Mouse (Mus musculus) thymus, adult 2 months (tissue): Measurements from ENCODE around the gene Szt2. TPM values are rescaled to one million over a fixed set of nuclear protein-coding genes. Genes with fewer than 3 reads are reported as not detected.

ENCODE experiments used
- DNase-seq: peaks from one replicate; pipeline ENCODE4 v3.0.0; 2021
- H3K27ac ChIP-seq: fragments of 200-500 bp; 2 replicates; pipeline ENCODE4 v1.5.1; 2012; ENCODE audit warnings: low read length, control low read depth; ENCODE audit not compliant: control insufficient read depth, insufficient read depth
- H3K27me3 ChIP-seq: fragments of 200-500 bp; 2 replicates; pipeline ENCODE4 v1.6.1; 2012; ENCODE audit warnings: mild to moderate bottlenecking, low read length, moderate library complexity, mixed read lengths; ENCODE audit not compliant: control insufficient read depth, insufficient read depth
- H3K36me3 ChIP-seq: fragments of 200-500 bp; 2 replicates; pipeline ENCODE4 v1.6.1; 2012; ENCODE audit warnings: mild to moderate bottlenecking, low read length, moderate library complexity; ENCODE audit not compliant: control insufficient read depth, insufficient read depth
- H3K4me1 ChIP-seq: fragments of 200-500 bp; replicated peaks from 2 replicates; pipeline ENCODE4 v1.6.1; 2012; ENCODE audit warnings: low read length; ENCODE audit not compliant: control insufficient read depth, insufficient read depth
- H3K4me3 ChIP-seq: fragments of 200-500 bp; 2 replicates; pipeline ENCODE4 v1.5.1; 2012; ENCODE audit warnings: mild to moderate bottlenecking, low read length, control low read depth, moderate library complexity; ENCODE audit not compliant: control insufficient read depth, insufficient read depth
- CTCF ChIP-seq: fragments of 200-500 bp; IDR thresholded peaks from 2 replicates; pipeline ENCODE4 v1.5.1; 2012; ENCODE audit warnings: mild to moderate bottlenecking, control low read depth, low read length, moderate library complexity, borderline replicate concordance; ENCODE audit not compliant: control insufficient read depth, poor library complexity, insufficient read depth; ENCODE audit errors: extremely low read depth
- POLR2A ChIP-seq: fragments of 200-500 bp; IDR thresholded peaks from 2 replicates; pipeline ENCODE4 v1.6.1; 2012; ENCODE audit warnings: mild to moderate bottlenecking, low read length, control low read depth, moderate library complexity; ENCODE audit not compliant: control insufficient read depth, poor library complexity, insufficient read depth; ENCODE audit errors: extremely low read depth
- WGBS: fragments of 180-500 bp; shearing (Covaris S2); methylation state at CpG from one replicate; pipeline ENCODE4 v1.1.7; 2018; 5-methylcytosine and 5-hydroxymethylcytosine counted together
- polyA plus RNA-seq: library from polyadenylated mRNA; depleted of rRNA; stranded (reverse); fragments of >200 nt; gene quantifications from 2 replicates; pipeline ENCODE4 v1.2.3, GENCODE M21; 2012

The Szt2 gene
- polyA plus RNA-seq, 1 experiment = 90.6 TPM

DNA sequence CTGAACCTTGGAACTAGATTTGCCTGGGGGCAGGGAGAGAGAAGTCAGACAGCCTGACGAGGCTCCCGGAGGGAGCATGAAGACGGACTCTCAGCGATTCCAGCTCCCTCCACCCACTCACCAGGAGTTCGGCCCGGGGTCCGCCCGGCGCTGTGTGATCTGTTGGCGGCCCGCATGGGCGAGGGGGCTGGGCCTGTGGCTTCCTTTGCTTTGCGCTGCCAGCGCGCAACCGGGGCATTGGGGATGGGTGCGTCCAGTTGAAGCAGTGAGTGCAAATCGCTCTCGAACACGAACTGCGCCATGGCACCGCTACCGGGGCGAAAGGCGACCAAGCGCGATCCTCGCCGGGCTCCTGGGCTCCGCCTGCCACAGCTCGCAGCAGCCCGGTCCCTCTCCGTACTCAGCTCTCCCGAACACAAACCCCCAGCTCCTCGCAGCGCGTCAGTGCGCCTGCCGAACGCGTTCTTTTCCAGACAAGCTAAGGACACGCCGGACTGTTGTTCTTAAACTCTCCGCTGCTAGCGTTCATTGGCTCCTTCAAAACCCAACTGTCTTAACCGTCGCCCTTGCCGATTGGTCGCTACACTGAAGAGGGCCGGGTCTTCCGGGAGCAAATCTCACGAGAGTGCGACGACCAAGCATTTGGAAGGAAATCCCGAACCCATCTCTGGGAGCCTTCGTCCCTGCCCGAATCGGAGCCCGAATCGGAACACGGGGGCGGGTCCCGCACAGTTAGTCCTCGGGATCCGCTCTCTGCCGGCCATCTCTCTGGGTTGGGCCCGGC is 27.9 kb upstream of the Szt2 start, which contains the start of gene Cdc20:
Cdc20 (minus strand) TSS at position 533 of the 784 bp plus-strand sequence.
- DNase-seq = peak; percentile 89
- TF ChIP-seq POLR2A (peak; percentile 72), CTCF (no peak)
- Histone ChIP-seq H3K4me1 (peaks cover 22% of the 10 kb centered on the region), H3K27me3 (no peaks in the 10 kb centered on the region), H3K36me3 (peaks cover 14% of the 10 kb centered on the region), H3K27ac (peak within 1 kb of the TSS; percentile 79), H3K4me3 (peak within 1 kb of the TSS; percentile 86)
- WGBS = under 1% methylated on average over 67 of the region's 67 CpGs

DNA sequence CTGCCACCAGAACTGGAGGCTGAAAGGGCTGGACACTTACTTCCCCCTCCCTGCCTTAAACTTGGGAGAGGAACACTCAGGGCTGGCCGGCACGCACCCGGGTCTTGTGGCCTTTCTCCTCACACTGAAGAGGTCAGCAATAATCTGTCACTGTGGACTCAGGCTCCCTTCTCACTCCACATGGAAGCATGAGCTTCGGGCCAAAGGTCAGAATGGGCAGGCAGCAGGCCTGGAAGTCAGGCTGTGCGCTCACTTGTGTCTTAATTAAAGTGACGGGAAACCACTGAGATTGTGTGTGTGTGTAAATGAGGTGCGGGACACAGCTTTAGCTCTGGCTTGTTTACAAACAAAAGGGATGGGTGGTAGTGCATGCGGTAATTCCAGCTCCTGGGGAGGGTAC is 23.3 kb upstream of the Szt2 start:
- peaks cover 28% of the 10 kb centered on the region for H3K36me3 ChIP-seq
- TF ChIP-seq CTCF (no peak), POLR2A (no peak)
- H3K27me3 ChIP-seq = no peaks in the 10 kb centered on the region
- peaks cover 32% of the 10 kb centered on the region for H3K4me1 ChIP-seq
- DNase-seq = no peak
- 97% methylated on average over 8 of the region's 8 CpGs for WGBS
- no peak overlapping the region for H3K4me3 ChIP-seq
- no peak overlapping the region for H3K27ac ChIP-seq

DNA sequence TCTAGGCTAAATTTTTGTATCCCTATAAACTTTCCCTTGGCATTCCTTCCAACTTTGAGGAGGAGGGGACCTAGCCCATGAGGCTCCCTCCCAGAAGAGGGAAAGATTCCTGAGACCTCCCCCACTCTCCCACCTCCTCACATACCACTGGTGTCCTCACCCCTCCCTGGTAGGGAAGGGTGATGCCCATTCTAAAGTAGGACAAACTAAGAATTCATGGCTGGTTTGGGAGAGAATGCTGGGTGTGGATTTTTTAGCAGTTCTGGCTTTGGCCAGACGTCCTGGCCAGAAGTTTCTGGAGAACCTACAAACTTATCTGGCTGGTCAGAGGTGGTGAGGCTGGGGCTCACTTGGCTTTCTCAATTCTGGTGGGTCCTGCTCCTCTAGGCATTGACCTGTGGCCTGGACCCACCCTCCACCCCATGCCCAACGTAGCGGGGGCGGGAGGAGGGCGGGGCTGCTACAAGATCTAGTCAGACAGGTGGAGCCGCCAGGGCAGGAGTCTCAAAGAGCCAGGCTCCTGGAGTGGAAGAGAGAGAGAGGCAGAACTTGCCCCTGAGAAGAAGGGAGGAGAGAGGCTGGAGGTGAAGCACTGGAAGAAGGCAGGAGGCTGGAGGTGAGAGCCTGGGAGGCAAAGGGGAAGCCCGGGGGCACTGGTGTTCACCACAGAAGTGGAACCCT is 20.3 kb upstream of the Szt2 start:
- DNase-seq = no peak
- TF ChIP-seq CTCF (no peak), POLR2A (no peak)
- peaks cover 28% of the 10 kb centered on the region for H3K36me3 ChIP-seq
- no peaks in the 10 kb centered on the region for H3K27me3 ChIP-seq
- peaks cover 17% of the 10 kb centered on the region for H3K4me1 ChIP-seq
- WGBS = 70% methylated on average over 7 of the region's 7 CpGs
- no peak overlapping the region for H3K27ac ChIP-seq
- no peak overlapping the region for H3K4me3 ChIP-seq

DNA sequence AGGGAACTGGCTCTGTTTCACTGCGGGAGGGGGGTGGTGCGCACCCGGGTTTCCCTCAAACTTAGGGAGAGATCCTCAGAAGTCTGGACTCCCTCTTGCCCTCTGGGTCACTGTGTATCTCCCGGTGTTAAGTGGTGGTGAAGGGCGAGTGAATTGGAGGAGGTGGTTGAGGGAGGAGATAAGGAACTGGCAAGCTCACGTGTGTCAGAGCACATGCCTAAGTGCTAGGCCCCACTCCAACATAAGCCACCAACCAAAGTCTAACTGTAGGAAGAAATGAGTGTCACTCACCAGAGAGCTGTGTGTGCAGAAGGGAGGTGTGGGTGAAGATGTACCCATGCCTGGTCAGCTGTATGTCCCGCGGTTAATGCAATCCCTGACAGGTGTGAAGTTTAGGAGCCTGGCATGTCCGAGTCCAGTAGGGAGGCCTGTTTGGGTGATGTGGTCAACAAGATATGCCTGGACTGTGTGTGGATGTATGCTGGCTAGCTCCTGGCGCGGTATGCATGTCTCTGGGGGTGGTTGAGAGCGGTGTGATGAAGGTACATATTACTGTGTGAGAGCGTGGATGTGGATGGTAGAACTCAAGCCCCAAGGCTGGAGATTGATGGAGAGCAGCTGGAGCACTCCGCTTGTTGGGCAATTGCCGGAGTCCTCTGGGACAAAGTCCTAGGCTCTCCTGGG is 19.6 kb upstream of the Szt2 start:
- peak overlapping the region; percentile 38; the same call in 1 of the 2 replicates for H3K27ac ChIP-seq
- WGBS = 38% methylated on average over 15 of the region's 15 CpGs
- H3K4me3 ChIP-seq = peak overlapping the region; percentile 79
- H3K27me3 ChIP-seq = no peaks in the 10 kb centered on the region
- H3K4me1 ChIP-seq = peaks cover 17% of the 10 kb centered on the region
- H3K36me3 ChIP-seq = peaks cover 28% of the 10 kb centered on the region
- TF ChIP-seq POLR2A = no peak
- no peak for TF ChIP-seq CTCF
- no peak for DNase-seq

DNA sequence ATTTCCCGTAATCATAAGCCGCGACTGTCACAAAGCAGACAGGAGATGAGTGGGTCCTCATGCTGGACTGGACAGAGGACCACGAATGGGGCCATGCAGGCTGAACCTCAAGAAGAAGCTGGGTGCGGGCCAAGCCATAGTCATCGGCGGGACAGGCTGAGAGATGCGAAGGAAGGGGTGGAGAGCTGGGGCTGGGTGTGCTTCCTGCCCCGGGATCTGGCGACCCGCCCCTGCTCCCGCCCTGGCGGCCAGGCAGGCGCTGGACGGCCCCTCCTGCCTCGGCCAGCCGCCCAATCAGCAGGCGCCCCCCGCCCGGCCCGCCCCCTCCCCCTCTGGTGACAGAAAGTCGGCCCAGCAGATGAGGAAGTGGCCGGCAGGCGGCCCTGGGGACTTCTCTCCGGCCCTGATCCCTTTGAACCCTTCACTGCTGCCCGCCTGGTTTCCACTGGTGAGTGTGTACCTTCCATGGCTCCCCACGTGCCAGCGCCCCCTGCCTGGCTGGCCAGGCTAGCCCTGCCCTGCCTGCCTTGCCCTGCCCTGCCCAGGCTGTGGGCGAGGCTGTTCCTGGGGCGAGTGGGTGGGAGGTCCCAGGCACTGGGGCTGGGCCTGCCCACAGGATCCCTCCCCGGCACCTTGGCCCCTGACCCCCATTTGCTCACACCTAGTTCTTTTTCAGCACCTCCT is 18.8 kb upstream of the Szt2 start, which contains the start of gene Elovl1:
Elovl1 (plus strand) TSS at position 326 of the 684 bp plus-strand sequence.
- peak; percentile 77 for DNase-seq
- 0% methylated on average over 20 of the region's 31 CpGs for WGBS
- Histone ChIP-seq H3K4me1 (peaks cover 17% of the 10 kb centered on the region), H3K4me3 (peak within 1 kb of the TSS; percentile 79), H3K27me3 (no peaks in the 10 kb centered on the region), H3K36me3 (peaks cover 22% of the 10 kb centered on the region), H3K27ac (peak within 1 kb of the TSS; percentile 38; the same call in 1 of the 2 replicates)
- TF ChIP-seq POLR2A (no peak), CTCF (peak; percentile 65; the same call in 1 of the 2 replicates)
